Mouse (Mus musculus) cerebellum, postnatal 14 days (tissue): ENCODE measurements around the gene Dvl2.

ENCODE experiments used
- DNase-seq, 2 experiments: peaks; one replicate each; pipeline ENCODE4 v3.0.0; 2021; ENCODE audit warnings: mixed read lengths in 2 of 2

Gene Dvl2

DNA sequence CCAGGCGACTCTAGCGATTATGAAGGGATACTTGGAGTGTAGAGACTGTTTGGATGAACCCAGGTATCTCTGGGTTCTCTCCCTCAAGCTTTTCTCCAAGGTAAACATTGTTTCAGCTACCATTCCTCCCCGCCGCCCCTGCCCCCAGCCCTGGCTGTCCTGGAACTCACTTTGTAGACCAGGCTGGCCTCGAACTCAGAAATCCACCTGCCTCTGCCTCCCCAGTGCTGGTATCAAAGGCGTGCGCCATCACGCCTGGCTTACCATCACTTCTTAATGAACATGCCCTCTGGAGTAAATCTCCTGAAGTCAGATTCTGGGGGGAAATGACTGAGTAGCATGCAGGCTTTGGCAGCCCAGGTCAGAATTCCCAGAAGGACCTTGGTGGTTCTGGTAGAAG, 18.2 kb upstream of the Dvl2 start, which contains the start of gene Elp5:
Gene Elp5, minus strand, starts transcription at position 293 of the 400 bp plus-strand sequence.
- DNase-seq: no peak

GRCm38 (mm10) chr11:69982877-69983276, 17.5 kb upstream of the Dvl2 start:
- peak in 1 of 2 experiments; percentile 13 for DNase-seq

DNA sequence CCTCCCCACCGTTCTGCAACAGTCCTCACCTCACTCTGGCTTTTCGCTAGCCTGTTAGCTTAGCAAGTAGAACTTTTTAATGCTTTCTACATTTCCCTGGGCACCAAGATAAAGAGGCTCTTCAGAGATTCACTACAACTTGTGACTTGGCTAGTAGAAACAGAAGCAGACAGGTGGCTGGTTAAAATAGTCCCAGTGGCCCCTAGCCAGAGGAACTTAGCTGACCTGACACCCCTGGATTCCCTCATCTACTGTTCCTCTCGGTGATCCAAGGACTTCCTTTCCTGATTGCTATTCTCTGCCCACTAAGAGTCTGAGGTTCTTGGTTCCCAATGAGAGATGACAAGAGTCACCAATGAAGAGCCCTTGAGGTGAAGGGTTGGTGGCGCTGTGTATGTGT, 17.0 kb upstream of the Dvl2 start:
- peak in 1 of 2 experiments; percentile 2 for DNase-seq

- peak in 1 of 2 experiments; percentile 1 for DNase-seq
Measured at GRCm38 (mm10) chr11:69984431-69984830, 16.0 kb upstream of the Dvl2 start.

GRCm38 (mm10) chr11:69989949-69990348, 10.4 kb upstream of the Dvl2 start:
- no peak for DNase-seq

DNA sequence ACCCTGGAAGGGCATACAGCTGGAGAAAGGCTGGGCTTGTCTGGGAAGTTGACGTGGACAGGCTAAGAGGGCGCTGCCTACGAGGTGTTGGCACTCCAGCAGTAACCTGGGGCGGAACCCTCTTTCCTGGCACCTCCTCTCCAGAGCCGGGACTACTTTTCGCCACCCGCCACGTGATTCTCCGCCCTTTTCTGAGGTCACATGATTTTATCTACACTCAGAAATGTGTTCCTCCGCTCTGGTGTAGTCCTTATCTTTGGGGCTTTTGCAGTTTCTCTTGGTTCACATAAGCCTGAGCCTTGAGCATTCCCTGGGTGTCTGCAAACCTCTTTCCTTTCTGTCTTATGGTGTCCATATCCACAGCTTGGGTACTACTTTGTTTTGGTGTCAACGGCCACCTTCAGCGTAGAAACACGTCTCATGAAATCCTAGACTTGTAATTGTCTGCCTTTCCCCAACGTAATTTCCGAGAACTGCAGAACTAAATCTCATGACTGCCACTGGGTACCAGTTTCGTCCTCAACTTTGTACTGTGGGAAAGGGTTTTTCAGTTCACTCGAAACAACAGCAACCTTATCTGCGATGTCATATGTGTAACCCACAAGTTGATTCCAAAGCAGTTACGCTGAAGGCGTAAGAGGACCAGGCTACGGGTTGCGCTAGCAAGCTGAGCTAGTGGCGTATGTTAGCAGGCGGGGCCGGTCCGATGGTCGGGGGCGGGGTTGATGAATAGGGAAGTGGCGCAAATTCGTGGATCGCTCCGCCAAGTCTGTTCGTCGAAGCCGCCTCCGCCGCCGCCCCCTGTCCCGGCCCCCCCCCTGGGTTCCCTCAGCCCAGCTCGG, 9.3 kb upstream of the Dvl2 start, which contains the start of gene Gabarap:
Gene Gabarap, plus strand, starts transcription at position 294 of the 842 bp plus-strand sequence.
- peak; percentile 98 for DNase-seq

GRCm38 (mm10) chr11:69991711-69992110, 8.7 kb upstream of the Dvl2 start:
- DNase-seq: no peak

GRCm38 (mm10) chr11:69992396-69992795, 8.0 kb upstream of the Dvl2 start:
- no peak for DNase-seq

DNA sequence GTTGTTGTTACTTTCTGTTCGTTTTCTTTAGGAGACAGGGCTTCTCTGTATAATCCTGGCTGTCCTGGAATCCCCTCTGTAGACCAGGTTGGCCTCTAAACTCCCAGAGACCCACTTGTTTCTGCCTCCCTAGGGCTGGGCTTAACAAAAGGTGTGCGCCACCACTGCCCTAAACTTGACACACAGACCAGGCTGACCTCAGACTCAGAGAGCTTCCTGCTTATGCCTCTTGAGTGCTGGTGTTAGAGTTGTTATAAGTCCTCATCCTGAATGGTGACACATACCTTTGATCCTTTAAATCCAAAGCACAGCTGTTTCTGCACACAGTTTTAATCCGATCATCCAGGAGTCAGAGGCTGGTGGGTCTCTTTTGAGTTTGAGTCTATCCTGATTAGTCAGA, 7.5 kb upstream of the Dvl2 start:
- peak in 1 of 2 experiments; percentile 8 for DNase-seq

GRCm38 (mm10) chr11:69994401-69995090, 5.8 kb upstream of the Dvl2 start:
- no peak for DNase-seq

GRCm38 (mm10) chr11:69995391-69995960, 4.9 kb upstream of the Dvl2 start, which contains the start of gene Phf23:
Gene Phf23 (plus strand): TSS chr11:69995777.
- DNase-seq: peak; percentile 97

- peak; percentile 68 to 75 for DNase-seq
Measured at GRCm38 (mm10) chr11:69996161-69997061, 4.0 kb upstream of the Dvl2 start.

DNA sequence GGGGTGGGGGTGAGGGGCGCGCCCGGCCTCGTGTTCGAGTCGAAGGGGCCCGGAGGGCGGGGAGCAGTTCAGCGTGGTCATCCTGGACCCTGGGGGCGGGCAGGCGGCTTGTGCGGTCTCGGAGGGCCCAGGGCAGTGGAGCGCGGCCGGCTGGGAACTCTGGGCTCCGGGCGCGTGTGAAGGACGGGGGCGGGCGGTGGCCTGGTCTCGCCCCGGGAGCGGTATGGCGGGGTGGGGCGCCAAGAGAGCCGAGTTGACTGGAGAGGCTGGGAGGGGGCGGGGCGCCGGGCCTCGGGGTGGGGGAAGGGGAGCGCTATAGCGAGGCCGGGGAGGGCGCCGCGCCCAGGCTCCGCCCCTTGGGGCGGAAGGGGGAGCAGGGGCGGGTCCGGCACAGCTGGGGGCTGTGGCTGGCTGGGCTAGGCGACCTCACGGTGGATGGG, 3.3 kb upstream of the Dvl2 start:
- peak; percentile 85 for DNase-seq

DNA sequence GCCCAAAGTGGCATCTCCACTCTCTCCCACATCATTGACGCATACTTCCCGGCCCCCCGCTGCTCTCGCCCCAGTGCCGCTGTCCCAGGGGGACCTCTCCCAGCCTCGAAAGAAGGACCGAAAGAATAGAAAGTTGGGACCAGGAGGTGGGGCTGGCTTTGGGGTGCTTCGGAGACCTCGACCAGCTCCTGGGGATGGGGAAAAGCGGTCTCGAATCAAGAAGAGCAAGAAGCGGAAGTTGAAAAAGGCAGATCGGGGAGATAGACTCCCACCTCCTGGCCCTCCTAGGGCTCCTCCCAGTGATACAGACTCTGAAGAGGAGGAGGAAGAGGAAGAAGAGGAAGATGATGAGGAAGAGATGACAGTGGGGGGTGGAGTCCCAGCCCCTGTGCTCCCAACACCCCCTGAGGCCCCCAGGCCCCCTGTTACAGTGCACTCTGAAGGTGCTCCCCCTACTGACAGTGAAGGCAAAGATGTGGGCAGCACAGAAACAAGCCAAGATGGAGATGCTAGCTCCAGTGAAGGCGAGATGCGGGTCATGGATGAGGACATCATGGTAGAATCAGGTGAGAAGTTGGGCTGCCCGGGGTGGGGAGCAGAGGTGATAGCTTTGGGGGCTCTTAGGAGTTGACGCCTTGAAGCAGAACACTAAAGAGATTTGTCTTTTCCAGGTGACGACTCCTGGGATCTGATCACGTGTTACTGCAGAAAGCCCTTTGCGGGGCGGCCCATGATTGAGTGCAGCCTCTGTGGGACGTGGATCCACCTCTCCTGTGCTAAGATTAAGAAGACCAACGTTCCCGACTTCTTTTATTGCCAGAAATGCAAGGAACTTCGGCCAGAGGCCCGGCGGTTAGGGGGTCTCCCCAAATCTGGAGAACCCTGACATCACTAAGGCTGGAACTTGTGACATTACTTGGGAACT, 1.6 kb upstream of the Dvl2 start:
- peak in 1 of 2 experiments; percentile 47 for DNase-seq

DNA sequence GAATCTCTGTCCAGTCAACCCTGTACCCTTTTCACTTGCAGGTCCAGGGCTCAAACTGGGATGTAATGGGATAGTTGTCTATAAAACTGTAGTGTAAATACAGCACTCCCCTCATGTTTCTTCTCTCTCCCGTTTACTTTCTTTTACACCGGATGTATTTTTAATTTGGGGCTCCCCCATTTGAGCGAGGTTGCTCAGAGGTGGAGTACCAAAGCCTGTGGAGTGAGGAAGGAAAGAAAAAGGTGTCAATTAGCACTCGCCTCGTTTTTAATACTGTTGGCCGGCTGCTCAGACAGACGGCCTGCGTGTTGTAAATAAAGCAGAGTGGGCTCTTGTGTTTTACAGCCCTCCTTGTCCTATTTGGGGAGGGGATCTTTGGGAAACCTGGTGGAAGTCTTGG, 729 bp upstream of the Dvl2 start:
- no peak for DNase-seq

DNA sequence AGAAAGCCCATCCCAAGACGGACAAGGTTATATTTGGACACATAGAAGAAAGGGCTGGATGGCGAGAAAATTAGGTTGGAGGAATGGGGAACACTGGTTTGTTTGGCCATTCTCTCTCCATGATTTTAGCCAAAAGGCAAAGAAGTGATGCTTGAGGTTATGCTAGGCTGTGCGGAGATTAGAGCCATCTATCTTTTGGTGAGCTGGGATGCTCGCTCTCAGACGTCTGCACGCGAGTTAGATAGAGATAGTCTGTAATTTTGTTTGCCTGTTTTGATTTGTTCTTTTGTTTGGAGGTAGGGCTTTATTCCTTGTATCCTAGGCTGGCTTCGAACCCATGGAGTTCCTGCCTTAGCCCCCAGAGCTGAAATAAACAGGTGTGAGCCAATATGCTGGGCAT, 764 bp downstream of the Dvl2 start:
- no peak for DNase-seq

GRCm38 (mm10) chr11:70001865-70002264, 1.5 kb downstream of the Dvl2 start:
- DNase-seq: peak in 1 of 2 experiments; percentile 81

DNA sequence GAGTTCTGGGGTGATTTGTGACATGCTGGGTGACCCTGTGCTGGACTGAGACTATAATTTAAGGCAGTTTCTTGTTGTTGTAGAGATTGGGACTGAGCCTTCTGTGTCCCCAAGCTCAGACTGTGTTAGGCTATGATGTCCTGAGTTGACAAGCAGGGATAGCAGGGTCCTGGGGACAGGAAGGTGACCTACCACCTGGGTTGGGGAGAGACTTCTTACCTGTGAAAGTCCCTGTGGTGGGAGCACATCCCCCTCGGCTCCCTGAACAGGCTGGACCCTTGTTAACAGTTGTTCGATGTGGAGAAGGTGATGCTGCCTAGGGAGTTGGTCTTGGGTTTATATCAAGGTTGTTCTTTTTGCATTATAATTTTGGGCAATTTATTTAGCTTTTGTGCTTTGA, 2.1 kb downstream of the Dvl2 start:
- DNase-seq: peak in 1 of 2 experiments; percentile 13

- DNase-seq: peak in 1 of 2 experiments; percentile 24
Measured at GRCm38 (mm10) chr11:70005521-70005920, 5.1 kb downstream of the Dvl2 start.

GRCm38 (mm10) chr11:70010033-70010432, 9.6 kb downstream of the Dvl2 start:
- no peak for DNase-seq

- DNase-seq: no peak
Measured at GRCm38 (mm10) chr11:70010548-70010947, 10.2 kb downstream of the Dvl2 start.
